Mouse (Mus musculus) cerebellum, adult 11-12 months (tissue): ENCODE results near the gene Sumf1.

Source experiments
- DNase-seq: peaks from one replicate; pipeline ENCODE4 v3.0.0; 2022

The Sumf1 gene

DNA sequence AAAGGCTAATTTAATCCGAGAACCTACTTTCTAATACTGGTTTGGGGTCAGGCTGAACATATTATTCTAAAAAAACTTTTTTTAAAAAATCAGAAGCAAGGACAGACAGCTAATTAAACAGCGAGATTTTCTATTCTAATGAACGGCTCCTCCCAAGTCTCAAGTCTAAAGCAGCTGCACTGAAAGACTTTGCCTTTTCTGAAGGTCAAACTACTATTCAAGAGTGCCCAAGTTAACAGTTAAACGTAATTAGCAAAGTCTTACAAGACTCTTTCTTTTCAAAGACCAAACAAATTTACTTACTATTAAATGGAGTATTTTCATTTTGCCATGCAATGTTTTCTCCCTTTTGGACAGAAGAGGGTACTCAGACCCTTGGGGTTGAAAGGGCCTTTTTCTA is 20.8 kb upstream of the Sumf1 start:
- DNase-seq: no peak

DNA sequence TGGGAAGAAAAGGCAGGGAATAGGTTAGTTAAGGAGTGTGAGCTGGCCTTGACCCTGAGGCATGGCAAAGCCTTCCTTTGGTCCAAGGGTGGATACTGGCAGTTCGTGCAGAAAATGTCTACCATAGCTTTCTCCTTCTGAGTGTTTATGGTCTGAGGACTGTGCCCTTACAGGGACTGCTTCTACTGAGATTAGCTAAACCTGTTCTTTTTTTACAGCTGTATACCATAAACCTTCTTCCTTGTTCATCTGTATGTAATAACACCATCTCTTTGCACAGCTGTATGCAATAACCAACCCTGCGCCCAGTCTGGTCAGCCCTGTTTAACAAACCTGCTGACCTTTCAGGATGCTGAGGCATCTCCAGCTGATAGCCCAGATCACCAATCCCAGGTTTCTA is 18.9 kb upstream of the Sumf1 start:
- DNase-seq: no peak

DNA sequence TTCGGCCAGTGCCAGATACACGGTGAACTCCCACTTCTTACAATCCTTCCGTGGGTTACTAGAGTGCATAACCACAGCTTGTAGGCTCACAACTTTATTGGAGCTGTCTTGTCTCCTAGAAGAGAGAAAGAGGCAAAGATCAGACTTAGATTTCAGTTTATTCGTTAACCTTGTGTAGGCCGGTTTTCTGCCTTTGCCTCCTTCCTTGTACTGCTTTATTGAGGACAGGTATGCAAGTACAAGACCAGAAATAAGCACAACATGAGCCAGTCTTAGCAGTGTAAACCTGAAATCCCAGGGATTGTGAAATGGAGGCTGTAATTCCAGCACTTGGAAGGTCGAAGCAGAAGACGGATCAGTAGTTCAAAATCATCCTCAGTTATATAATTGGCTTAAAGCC is 12.9 kb upstream of the Sumf1 start:
- DNase-seq: no peak

- DNase-seq: no peak
These were observed 11.7 kb upstream of the Sumf1 start for GRCm38 (mm10) chr6:108197117-108197516.

GRCm38 (mm10) chr6:108196665-108197064 is 11.3 kb upstream of the Sumf1 start:
- no peak for DNase-seq

DNA sequence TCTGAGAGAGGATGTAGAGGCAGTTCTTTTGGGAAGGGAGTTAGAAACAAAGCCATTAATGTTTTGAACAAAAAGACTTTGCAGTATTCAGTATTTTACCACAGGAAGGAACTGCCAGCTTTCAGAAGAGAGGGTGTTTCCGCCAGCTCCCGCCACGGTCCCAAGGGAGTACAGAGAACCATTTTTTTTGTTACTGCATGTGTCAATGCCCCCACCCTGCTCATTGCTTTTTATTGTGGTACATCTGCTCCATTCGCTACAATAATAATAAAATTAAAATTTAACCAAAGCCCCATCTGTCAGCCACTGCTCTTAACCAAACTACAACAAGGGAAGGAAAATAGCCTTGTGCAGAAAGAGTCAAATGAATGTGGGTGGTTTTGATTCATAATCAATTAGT is 7.2 kb upstream of the Sumf1 start:
- DNase-seq: no peak

DNA sequence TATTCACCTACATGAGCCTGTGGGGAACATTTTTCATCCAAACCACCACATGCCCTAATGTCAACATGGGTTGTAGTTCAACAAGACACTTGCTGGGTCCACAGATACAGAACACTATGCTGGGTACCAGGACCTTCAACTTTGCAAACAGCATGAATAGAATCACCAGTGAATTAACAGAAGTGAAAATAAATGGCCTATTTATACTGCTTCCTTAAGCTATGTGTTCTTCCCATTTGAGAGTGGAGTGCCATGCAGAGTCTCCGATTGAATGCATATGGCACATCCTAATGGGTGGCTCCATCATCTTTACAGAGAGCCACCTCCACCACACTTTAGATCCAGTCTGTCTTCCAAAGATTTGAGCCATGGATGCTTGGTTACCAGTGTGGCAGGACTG is 5.3 kb upstream of the Sumf1 start:
- no peak for DNase-seq

DNA sequence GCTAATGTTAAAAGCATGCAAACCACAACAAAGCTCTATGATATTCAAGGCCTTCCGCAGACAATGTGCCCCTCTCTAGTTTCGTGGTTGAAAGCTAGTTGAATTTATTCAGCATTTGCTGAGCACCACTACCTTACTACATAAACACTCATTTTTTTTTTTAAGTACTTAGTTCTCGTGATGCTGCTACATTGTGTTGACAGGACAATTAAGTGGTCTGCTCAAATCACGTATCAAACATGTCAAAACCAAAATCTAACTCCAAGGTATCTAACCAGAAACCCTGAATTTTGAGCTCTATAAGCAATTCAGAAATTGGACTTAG is 265 bp upstream of the Sumf1 start:
- DNase-seq: no peak

GRCm38 (mm10) chr6:108179087-108179486 is 6.3 kb downstream of the Sumf1 start:
- no peak for DNase-seq

GRCm38 (mm10) chr6:108174181-108174580 is 11.2 kb downstream of the Sumf1 start:
- no peak for DNase-seq

GRCm38 (mm10) chr6:108172219-108172618 is 13.2 kb downstream of the Sumf1 start:
- no peak for DNase-seq

- DNase-seq: no peak
These were observed 15.9 kb downstream of the Sumf1 start for GRCm38 (mm10) chr6:108169466-108169865.

DNA sequence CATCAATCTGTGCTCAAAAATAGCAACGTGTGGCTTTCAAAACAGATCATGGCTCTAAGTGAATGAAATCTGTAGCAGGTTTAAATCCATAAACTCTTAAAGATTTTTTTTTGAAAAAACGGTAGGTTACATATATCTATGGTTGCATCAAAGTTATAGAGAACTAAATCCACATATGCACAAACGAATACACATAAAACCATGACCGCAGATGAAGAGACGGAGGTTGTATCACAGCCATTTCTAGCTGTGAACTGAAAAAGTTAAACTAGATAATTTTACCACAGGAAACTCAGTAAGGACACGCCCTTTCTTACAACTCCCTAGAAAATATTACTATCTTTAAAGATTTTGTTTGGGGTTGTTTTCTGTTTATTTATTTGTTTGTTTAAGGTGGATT is 16.7 kb downstream of the Sumf1 start:
- no peak for DNase-seq

DNA sequence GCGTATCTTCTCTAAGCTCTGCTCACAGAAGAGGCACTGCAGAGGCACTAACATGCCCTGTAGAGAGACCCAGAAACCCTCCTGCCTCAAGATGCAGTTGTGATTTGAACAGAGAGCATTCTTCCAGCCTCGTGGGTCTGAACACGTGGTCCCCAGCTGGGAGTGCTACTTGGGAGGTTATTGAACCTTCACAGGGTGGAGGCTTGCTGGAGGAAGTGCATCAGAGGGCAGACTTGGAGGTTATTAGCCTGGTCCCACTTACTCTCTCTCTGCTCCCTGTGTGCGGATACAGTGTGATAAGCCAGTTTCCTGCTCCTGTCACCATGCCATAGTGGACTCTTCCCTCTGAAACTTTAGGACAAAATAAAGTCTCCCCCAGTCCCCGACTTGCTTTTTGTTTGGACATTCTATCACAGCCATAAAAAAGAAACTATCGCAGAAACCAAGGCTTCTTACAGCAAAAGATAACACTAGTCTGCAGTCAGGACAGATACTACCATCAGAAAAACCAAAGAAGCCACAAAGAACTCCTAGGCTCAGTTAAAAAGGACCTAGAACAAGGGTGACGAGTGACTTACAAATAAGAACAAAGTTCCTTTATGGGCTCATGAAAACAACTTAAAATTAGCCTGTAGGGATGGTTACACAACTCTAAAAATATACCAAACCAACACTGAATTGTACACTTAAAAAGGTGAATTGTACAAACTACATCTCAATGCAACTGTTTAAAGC is 17.3 kb downstream of the Sumf1 start:
- DNase-seq: no peak

DNA sequence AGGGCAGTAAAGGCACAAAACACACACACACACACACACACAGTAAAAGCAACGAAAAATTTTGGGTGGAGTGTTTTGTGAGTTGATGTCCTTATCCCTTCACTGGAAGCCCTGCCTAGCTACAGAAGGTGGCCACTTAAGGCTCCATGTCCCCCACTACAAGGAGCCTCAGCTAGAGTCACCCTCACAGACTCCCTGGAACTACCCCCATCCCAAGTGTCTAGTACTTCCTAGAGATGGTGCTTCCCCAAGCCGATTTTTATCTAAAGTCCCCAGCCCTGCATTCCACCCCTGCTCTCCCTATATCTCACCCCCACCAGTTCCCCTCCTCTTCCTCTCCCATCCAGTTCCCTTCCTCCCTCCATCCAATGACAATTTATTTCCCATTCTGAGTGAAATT is 19.8 kb downstream of the Sumf1 start:
- no peak for DNase-seq

DNA sequence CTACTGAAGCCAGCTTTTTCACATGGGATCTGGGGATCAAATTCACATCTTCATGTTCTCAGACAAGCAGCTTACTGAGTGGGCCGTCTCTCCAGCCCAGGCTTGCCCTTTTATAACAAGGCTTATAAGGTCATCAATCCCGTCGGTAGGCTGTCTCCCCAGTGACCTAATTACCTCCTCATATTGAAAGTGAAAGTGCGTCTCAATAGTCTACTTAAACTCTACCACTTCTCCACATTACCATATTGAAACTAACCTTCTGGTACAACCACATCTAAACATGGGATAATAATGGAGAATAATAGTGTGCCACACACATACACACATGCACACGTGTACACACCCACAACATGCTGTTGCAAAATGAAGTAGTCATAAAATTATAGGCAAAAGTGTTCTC is 20.4 kb downstream of the Sumf1 start:
- no peak for DNase-seq

- DNase-seq: no peak
These were observed 24.8 kb downstream of the Sumf1 start for GRCm38 (mm10) chr6:108160608-108161007.

DNA sequence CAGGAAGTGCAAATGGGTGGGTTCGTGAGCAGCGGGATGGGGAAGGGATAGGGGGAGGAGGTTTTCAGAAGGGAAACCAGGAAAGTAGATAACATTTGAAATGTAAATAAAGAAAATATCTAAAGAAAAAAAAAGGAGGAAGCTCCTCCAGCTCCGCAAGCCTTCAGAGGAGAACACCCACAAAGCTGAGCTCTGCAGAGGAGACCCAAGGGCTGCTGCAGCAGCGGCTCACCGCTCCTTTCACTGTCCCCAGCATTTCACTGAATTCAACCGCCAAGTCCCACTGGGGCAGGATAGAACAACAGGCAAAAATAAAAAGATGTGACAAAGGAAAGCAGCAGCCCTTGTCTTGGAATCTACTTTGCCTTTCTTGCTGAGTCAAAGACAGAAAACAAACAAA is 28.5 kb downstream of the Sumf1 start:
- DNase-seq: no peak

DNA sequence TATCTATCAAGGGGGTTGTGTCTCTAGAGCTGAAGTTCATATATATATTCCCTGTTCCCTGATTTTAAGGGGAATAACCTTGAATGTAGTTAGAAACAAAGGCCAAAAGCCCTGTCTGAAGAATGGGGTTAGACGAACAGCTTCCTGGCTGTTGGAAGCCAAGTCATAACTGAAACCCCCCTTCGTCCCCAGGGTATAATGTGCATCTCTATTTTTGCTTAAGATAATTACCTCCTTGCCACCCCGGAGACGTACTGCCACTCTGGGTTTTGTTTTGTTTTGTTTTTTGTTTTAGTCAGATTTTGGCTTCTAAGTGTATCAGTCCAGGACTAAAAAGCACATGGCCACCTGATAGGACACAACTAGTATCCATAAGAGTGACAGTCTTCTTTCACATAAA is 31.1 kb downstream of the Sumf1 start:
- no peak for DNase-seq

GRCm38 (mm10) chr6:108152661-108153269 is 32.6 kb downstream of the Sumf1 start:
- DNase-seq: no peak

DNA sequence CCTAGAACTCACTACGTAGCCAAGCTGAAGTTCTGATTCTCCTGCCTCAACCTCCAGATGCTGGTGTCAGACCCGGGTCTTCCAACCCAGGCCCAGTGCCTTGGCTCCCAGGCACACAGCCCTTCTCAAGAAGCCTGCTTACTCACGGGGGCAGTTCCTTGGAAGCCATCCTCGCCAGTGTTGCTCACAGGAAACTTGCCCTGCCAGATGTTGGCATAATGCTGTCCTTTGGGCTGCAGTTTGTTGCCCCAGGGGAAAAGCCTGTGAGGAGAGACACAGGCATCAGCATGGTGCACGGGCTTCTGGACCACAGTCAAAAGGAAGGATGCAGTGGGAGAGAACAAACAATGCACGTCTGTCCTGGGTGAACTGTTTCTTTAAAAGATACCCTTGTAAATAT is 33.3 kb downstream of the Sumf1 start:
- DNase-seq: no peak

- no peak for DNase-seq
These were observed 36.1 kb downstream of the Sumf1 start for GRCm38 (mm10) chr6:108149235-108149634.

DNA sequence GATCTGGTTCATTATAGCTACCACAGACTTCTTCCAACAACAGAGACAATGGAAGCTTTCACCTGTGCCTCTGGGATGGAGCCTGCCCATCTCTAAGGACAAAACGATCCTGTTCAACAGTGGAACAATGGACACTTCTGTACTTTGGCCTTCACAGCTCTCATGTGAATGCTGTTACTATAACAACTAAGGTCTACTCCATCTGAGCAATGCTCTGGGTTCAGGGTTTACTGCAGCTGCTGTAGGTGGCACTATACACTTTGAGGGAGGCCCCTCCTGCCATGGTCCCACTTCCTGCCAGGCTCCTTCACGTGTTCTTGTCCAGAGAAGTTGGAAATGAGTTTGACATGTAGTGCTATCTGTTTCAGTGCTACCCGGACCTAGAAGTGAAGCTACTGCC is 36.9 kb downstream of the Sumf1 start:
- DNase-seq: no peak

- DNase-seq: no peak
These were observed 38.7 kb downstream of the Sumf1 start for GRCm38 (mm10) chr6:108146637-108147036.

DNA sequence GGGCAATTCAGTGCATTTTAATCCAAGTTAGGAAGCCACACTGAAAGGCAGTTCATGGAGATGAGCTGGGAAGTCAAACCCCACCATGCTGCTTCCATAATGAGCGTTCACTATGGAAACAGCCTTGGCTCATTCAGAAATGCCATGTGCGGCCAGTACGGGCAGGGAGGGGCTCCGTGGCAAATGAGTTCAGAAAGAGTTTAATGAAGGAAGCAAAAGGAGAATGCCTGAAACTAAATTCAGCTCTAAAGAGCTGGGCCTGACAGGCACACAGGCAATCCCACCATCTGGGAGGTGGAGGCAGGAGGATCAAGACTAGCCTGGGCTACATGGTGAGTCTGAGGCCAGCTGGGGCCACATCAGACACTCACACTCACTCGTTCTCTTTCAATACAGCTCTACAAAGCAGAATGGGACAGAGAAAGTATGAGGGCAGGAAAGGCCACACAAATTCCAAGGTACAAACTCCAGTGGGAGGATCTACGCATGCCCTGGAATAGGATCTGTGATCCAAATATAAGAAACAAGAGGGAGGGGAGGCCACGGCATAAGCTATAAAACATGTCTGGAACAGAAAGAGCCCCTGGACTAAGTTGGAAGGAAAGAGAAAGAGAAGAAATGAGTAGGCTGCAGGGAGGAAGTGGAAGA is 39.3 kb downstream of the Sumf1 start:
- DNase-seq: no peak
